Mouse (Mus musculus): ENCODE data around the gene Phgdh. TPM values are rescaled to one million over a fixed set of nuclear protein-coding genes. Genes with fewer than 3 reads are reported as not detected.

Phgdh gene
- polyA plus RNA-seq, 1 experiment = 119 TPM

- no peak for TF ChIP-seq POLR2A (IDR thresholded peaks at IDR 0.05; ENCODE audit: borderline replicate concordance, extremely low read depth, insufficient read depth, insufficient read length, poor library complexity, severe bottlenecking)
- TF ChIP-seq CTCF (IDR thresholded peaks at IDR 0.05; ENCODE audit: borderline replicate concordance, extremely low read depth, insufficient read depth, insufficient read length) = no peak
These were observed 1.2 kb upstream of the Phgdh start for GRCm38 (mm10) chr3:98340818-98341594.

DNA sequence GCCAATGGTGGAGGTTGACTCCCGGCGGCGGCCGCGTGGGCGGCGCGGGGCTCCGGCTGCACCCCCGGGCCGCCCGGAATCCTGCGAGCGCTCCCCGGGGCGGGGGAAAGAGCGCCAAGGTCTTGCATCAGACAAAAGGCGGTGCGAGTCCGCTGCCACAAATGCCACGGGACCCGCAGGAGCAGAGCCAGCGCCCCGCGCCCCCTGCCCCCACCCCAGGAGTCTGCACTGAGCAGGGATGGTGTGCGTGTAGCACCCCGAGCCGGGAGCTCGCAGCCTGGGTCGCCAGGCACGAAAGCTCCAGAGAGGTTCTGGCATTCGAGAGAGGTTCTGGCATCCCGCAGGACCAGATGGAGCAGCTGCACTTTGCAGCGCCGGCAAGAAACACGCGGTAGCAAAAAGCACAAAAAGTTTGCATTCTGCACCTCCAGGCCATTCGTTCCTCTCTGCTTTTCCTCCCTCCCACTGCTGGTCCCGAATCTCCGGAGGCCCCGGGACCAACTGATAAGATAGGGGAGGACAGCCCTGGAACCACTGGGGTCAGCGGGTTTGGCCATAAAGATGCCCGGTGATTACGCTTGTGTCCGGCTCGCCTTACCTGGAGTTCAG is 589 bp downstream of the Phgdh start:
- peak; percentile 62 for DNase-seq (ENCODE audit: low read depth)
- TF ChIP-seq POLR2A (IDR thresholded peaks at IDR 0.05; ENCODE audit: borderline replicate concordance, extremely low read depth, insufficient read depth, insufficient read length, poor library complexity, severe bottlenecking) (0 out of 2 replicates have a peak, but pooled peaks have one; percentile 2), CTCF (IDR thresholded peaks at IDR 0.05; ENCODE audit: borderline replicate concordance, extremely low read depth, insufficient read depth, insufficient read length) (no peak)

More at GRCm38 (mm10) chr3:98340818-98341594, 1.2 kb upstream of the Phgdh start:
- no peak for DNase-seq (ENCODE audit: low read depth)

- DNase-seq (ENCODE audit: low read depth) = peak; percentile 75
- TF ChIP-seq CTCF (IDR thresholded peaks at IDR 0.05; ENCODE audit: borderline replicate concordance, extremely low read depth, insufficient read depth, insufficient read length) (no peak), POLR2A (IDR thresholded peaks at IDR 0.05; ENCODE audit: borderline replicate concordance, extremely low read depth, insufficient read depth, insufficient read length, poor library complexity, severe bottlenecking) (no peak)
These were observed 1.2 kb downstream of the Phgdh start for GRCm38 (mm10) chr3:98338584-98339041.

GRCm38 (mm10) chr3:98336661-98337654 is 2.8 kb downstream of the Phgdh start:
- TF ChIP-seq POLR2A (IDR thresholded peaks at IDR 0.05; ENCODE audit: borderline replicate concordance, extremely low read depth, insufficient read depth, insufficient read length, poor library complexity, severe bottlenecking) (no peak), CTCF (IDR thresholded peaks at IDR 0.05; ENCODE audit: borderline replicate concordance, extremely low read depth, insufficient read depth, insufficient read length) (no peak)
- peak; percentile 78 for DNase-seq (ENCODE audit: low read depth)

DNA sequence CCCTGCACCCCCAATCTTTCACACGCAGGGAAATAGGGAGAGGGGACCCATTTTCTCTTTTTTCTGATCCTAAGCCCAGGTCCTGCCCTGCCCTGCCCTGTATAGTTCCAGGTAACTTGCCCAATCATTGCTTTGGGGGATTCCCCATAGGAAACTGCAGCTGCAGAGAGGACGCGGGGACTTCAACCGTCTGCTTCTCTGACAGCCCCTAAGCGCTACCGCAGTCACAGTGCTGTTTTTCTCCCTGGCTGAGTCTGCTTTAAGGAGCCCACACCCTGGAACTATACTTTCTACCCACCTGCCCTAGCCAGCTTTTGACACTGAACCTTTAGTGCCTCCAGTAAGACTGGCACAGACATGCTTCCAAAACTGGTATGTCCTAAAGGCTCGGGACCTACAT is 3.9 kb downstream of the Phgdh start:
- TF ChIP-seq CTCF (IDR thresholded peaks at IDR 0.05; ENCODE audit: borderline replicate concordance, extremely low read depth, insufficient read depth, insufficient read length) (no peak), POLR2A (IDR thresholded peaks at IDR 0.05; ENCODE audit: borderline replicate concordance, extremely low read depth, insufficient read depth, insufficient read length, poor library complexity, severe bottlenecking) (no peak)
- DNase-seq (ENCODE audit: low read depth) = no peak

- TF ChIP-seq POLR2A (IDR thresholded peaks at IDR 0.05; ENCODE audit: borderline replicate concordance, extremely low read depth, insufficient read depth, insufficient read length, poor library complexity, severe bottlenecking) = no peak
- no peak for TF ChIP-seq CTCF (IDR thresholded peaks at IDR 0.05; ENCODE audit: borderline replicate concordance, extremely low read depth, insufficient read depth, insufficient read length)
- no peak for DNase-seq (ENCODE audit: low read depth)
These were observed 4.5 kb downstream of the Phgdh start for GRCm38 (mm10) chr3:98335331-98335730.

GRCm38 (mm10) chr3:98334010-98334409 is 5.8 kb downstream of the Phgdh start:
- no peak for DNase-seq (ENCODE audit: low read depth)
- TF ChIP-seq CTCF (IDR thresholded peaks at IDR 0.05; ENCODE audit: borderline replicate concordance, extremely low read depth, insufficient read depth, insufficient read length) (no peak), POLR2A (IDR thresholded peaks at IDR 0.05; ENCODE audit: borderline replicate concordance, extremely low read depth, insufficient read depth, insufficient read length, poor library complexity, severe bottlenecking) (no peak)

GRCm38 (mm10) chr3:98324235-98324634 is 15.6 kb downstream of the Phgdh start:
- no peak for TF ChIP-seq POLR2A (IDR thresholded peaks at IDR 0.05; ENCODE audit: borderline replicate concordance, extremely low read depth, insufficient read depth, insufficient read length, poor library complexity, severe bottlenecking)
- no peak for DNase-seq (ENCODE audit: low read depth)

DNA sequence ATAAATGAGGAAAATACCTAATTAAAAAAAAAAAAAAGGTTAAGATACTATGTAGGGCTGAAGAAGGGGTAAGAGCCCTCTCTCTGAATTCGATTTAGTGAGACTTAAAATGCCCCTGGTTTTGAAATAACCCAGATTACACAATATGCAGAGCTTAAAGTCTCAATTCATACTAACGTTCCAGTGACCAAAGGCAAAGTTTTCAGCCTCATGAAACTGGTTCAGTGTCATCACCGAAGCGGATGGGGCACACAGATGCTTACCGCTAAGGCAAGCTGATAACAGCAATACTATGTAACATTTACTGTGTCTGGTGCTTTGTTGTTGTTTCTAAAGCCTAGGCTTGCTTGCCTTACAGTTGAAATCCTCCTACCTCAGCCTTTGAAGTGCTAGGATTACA is 17.6 kb downstream of the Phgdh start:
- TF ChIP-seq CTCF (IDR thresholded peaks at IDR 0.05; ENCODE audit: borderline replicate concordance, extremely low read depth, insufficient read depth, insufficient read length) (no peak), POLR2A (IDR thresholded peaks at IDR 0.05; ENCODE audit: borderline replicate concordance, extremely low read depth, insufficient read depth, insufficient read length, poor library complexity, severe bottlenecking) (no peak)
- DNase-seq (ENCODE audit: low read depth) = no peak

DNA sequence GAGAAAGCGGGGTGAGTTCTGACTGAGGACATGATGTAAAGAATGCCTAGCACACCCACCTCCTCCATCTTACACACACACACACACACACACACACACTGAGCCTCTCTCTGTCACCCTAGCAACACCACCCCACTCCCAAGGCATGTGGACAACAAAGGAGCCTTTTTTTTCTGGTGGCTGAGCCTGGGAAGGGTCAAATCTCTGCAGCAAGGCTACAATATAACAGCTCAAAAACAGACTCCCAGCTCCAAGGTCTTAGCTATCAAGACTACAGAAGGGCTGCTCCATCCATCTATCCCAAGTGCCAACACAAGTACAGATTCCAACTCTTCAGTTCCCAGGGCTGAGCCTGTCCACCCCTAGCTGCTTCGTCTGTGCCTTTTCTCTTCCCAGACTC is 20.6 kb downstream of the Phgdh start:
- peak; percentile 94 for DNase-seq (ENCODE audit: low read depth)
- TF ChIP-seq POLR2A (IDR thresholded peaks at IDR 0.05; ENCODE audit: borderline replicate concordance, extremely low read depth, insufficient read depth, insufficient read length, poor library complexity, severe bottlenecking) (no peak), CTCF (IDR thresholded peaks at IDR 0.05; ENCODE audit: borderline replicate concordance, extremely low read depth, insufficient read depth, insufficient read length) (no peak)

- peak; percentile 73 for DNase-seq (ENCODE audit: low read depth)
- TF ChIP-seq POLR2A (IDR thresholded peaks at IDR 0.05; ENCODE audit: borderline replicate concordance, extremely low read depth, insufficient read depth, insufficient read length, poor library complexity, severe bottlenecking) = no peak
- no peak for TF ChIP-seq CTCF (IDR thresholded peaks at IDR 0.05; ENCODE audit: borderline replicate concordance, extremely low read depth, insufficient read depth, insufficient read length)
These were observed 22.6 kb downstream of the Phgdh start for GRCm38 (mm10) chr3:98317143-98317542.
